Mouse (Mus musculus): Measurements from ENCODE around the gene Spata2. TPM values are rescaled to one million over a fixed set of nuclear protein-coding genes. Genes with fewer than 3 reads are reported as not detected.

Gene Spata2
- total and polyA plus RNA-seq, 2 experiments from 2014 or later = 27.6 to 39.2 TPM

DNA sequence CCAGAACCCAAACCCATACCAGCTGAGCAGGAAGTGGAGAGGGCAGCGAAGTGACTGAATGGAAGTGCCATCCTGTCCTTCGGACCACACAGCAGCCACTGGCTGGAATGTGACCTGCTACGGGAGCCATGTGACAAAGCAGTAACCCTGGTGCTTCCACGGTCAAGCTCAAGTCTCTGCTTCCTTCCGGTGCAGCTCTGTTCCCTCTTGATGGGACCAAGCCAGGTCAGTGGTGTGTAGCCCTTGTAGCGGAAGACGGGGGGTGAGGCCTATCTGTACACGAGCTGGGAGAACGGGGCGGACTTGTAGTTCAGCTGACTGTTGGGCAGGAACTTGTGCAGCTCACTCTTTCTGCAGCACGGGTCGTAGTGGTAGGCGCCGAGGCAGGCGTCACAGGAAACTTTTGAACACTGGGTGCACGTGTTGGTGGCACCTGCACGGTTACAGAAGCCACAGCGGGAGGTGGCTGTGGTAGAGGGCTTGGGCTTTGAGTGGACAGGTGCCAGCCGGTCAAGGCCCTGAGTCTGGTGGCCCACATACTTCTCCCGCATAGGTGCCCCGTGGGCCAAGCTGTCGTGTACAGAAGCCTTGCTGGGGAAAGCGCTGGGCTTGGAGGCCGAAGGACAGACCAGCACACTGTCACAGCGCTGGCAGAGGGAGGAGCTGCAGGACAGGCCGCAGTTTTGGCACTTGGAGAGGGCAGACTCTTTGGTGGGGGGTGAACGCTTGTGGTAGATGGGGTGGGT lies 9.4 kb downstream of the Spata2 start:
- TF ChIP-seq CTCF (IDR thresholded peaks at IDR 0.05) = no peak

DNA sequence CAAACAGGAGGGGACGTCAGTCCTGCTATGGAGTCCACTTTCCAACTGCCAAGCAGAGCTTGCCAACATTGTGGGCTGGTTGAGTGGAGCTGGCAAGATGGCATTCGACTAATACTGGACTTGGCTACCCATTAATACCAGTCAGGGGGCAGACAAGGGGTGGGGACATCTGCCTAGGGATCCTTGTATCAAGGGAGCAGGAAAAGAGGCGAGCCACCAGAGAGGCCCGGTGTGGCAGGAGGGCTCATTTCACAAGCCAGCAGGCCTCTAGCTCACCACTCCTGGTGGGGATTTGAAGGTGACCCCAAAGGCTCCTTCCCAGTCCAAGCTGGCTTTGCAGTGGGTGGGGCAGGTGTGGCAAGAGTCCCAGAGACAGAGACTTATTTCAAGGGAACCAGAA lies 10.0 kb downstream of the Spata2 start:
- no peaks in the 10 kb centered on the region for H3K4me1 ChIP-seq (ENCODE audit: insufficient read depth, low read length)
- H3K36me3 ChIP-seq (ENCODE audit: insufficient read depth, low read length) = peaks cover 28% of the 10 kb centered on the region
- H3K27ac ChIP-seq (ENCODE audit: low read depth, low read length) = no peak overlapping the region
- no peaks in the 10 kb centered on the region for H3K9me3 ChIP-seq (ENCODE audit: low read length)
- no peak overlapping the region for H3K9ac ChIP-seq (replicated peaks; ENCODE audit: low read length, poor library complexity, severe bottlenecking)
- no peak for TF ChIP-seq CTCF (IDR thresholded peaks at IDR 0.05)
- ATAC-seq (ENCODE audit: low FRiP score) = no peak
- no peak overlapping the region for H3K4me3 ChIP-seq (ENCODE audit: low read depth, low read length)
- no peaks in the 10 kb centered on the region for H3K27me3 ChIP-seq (ENCODE audit: insufficient read depth, low read length)
- H3K4me2 ChIP-seq (ENCODE audit: low read depth, low read length, poor library complexity, severe bottlenecking) = no peak overlapping the region
- WGBS = 83% methylated on average over 4 of the region's 4 CpGs
- peak; percentile 45 for DNase-seq (ENCODE audit: low spot score)

More for the DNA sequence above, 9.4 kb downstream of the Spata2 start:
- DNase-seq (ENCODE audit: low spot score) (no peak), ATAC-seq (ENCODE audit: low FRiP score) (no peak)
- Histone ChIP-seq H3K27me3 (ENCODE audit: insufficient read depth, low read length) (no peaks in the 10 kb centered on the region), H3K4me3 (ENCODE audit: low read depth, low read length) (no peak overlapping the region), H3K27ac (ENCODE audit: low read depth, low read length) (no peak overlapping the region), H3K9me3 (ENCODE audit: low read length) (no peaks in the 10 kb centered on the region), H3K4me1 (ENCODE audit: insufficient read depth, low read length) (no peaks in the 10 kb centered on the region), H3K9ac (replicated peaks; ENCODE audit: low read length, poor library complexity, severe bottlenecking) (no peak overlapping the region), H3K4me2 (ENCODE audit: low read depth, low read length, poor library complexity, severe bottlenecking) (no peak overlapping the region), H3K36me3 (ENCODE audit: insufficient read depth, low read length) (peaks cover 29% of the 10 kb centered on the region)
- 96% methylated on average over 27 of the region's 27 CpGs for WGBS

DNA sequence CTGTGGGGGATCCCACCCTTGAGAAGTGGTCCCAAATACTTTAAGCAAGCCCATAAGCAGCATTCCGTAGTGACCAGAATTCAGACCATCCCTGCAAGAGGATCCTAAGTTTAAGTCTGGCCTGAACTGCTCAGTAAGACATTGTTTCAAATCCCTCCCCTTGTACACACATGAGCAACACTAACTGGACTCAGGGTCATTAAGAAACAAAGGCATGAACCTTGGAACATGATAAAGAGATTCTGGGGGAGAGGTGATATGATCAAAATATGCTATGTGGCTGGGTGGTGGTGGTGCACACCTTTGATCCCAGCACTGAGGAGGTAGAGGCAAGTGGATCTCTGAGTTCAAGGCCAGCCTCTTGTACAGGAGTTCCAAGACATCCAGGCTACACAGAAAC lies 13.2 kb downstream of the Spata2 start:
- Histone ChIP-seq H3K4me2 (ENCODE audit: low read depth, low read length, poor library complexity, severe bottlenecking) (no peak overlapping the region), H3K4me1 (ENCODE audit: insufficient read depth, low read length) (peaks cover 2% of the 10 kb centered on the region; the same call in 1 of the 2 replicates), H3K27me3 (ENCODE audit: insufficient read depth, low read length) (no peaks in the 10 kb centered on the region), H3K9me3 (ENCODE audit: low read length) (no peaks in the 10 kb centered on the region), H3K4me3 (ENCODE audit: low read depth, low read length) (no peak overlapping the region), H3K9ac (replicated peaks; ENCODE audit: low read length, poor library complexity, severe bottlenecking) (no peak overlapping the region), H3K36me3 (ENCODE audit: insufficient read depth, low read length) (peaks cover 29% of the 10 kb centered on the region), H3K27ac (ENCODE audit: low read depth, low read length) (no peak overlapping the region)
- no peak for TF ChIP-seq CTCF (IDR thresholded peaks at IDR 0.05)
- WGBS = 88% methylated on average over 1 of the region's 1 CpGs
- DNase-seq (ENCODE audit: low spot score) (no peak), ATAC-seq (ENCODE audit: low FRiP score) (no peak)

DNA sequence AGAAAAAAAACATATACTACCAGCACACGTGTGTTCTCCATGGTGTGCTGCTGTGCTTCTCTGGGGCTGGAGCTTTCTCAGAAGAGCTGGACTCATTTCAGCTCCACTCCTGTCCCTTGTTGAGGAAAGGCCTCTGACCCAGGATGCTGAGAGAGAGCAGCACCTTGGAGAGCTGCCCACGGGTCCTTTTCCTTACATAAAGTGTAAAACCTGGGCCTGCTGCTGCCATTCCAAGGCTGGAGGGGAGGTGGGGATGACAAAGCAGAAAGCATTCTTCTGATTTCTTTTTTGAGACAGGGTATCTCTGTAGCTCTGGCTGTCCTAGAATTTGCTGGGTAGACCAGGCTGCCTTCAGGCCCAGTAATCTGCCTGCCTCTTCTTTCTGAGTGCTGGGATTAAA lies 14.6 kb downstream of the Spata2 start:
- H3K4me1 ChIP-seq (ENCODE audit: insufficient read depth, low read length) = peaks cover 2% of the 10 kb centered on the region; the same call in 1 of the 2 replicates
- no peaks in the 10 kb centered on the region for H3K27me3 ChIP-seq (ENCODE audit: insufficient read depth, low read length)
- no peak for DNase-seq (ENCODE audit: low spot score)
- TF ChIP-seq CTCF (IDR thresholded peaks at IDR 0.05) = no peak
- no peak overlapping the region for H3K9ac ChIP-seq (replicated peaks; ENCODE audit: low read length, poor library complexity, severe bottlenecking)
- H3K4me3 ChIP-seq (ENCODE audit: low read depth, low read length) = no peak overlapping the region
- no peak overlapping the region for H3K27ac ChIP-seq (ENCODE audit: low read depth, low read length)
- no peak for ATAC-seq (ENCODE audit: low FRiP score)
- H3K9me3 ChIP-seq (ENCODE audit: low read length) = no peaks in the 10 kb centered on the region
- H3K4me2 ChIP-seq (ENCODE audit: low read depth, low read length, poor library complexity, severe bottlenecking) = no peak overlapping the region
- peaks cover 30% of the 10 kb centered on the region for H3K36me3 ChIP-seq (ENCODE audit: insufficient read depth, low read length)
- WGBS = 50% methylated on average over 2 of the region's 2 CpGs

DNA sequence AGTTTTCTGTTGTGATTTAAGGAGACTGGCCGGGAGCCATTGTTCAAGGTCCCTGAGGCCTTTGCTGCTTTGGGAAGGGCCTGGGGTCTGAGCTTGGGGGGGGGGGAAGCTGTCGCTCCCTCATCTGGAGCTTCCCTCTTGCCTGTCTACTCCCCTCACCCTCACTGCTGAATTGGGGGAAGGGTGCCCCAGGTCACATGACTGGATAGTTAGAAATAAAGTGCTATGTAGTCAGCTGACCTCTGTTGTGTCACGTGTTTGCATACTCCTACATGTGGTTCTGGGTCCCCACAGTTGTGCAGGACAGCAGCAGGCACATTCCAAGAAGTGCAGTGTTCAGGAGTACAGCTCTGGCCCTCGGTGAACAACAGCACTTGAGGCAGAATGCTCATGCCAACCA lies 15.9 kb downstream of the Spata2 start:
- H3K9ac ChIP-seq (replicated peaks; ENCODE audit: low read length, poor library complexity, severe bottlenecking) = no peak overlapping the region
- DNase-seq (ENCODE audit: low spot score) = peak; percentile 7
- H3K4me3 ChIP-seq (ENCODE audit: low read depth, low read length) = no peak overlapping the region
- H3K27ac ChIP-seq (ENCODE audit: low read depth, low read length) = peak overlapping the region; percentile 74
- H3K27me3 ChIP-seq (ENCODE audit: insufficient read depth, low read length) = no peaks in the 10 kb centered on the region
- no peaks in the 10 kb centered on the region for H3K9me3 ChIP-seq (ENCODE audit: low read length)
- no peak for TF ChIP-seq CTCF (IDR thresholded peaks at IDR 0.05)
- peaks cover 36% of the 10 kb centered on the region for H3K36me3 ChIP-seq (ENCODE audit: insufficient read depth, low read length)
- H3K4me1 ChIP-seq (ENCODE audit: insufficient read depth, low read length) = peaks cover 2% of the 10 kb centered on the region; the same call in 1 of the 2 replicates
- no peak overlapping the region for H3K4me2 ChIP-seq (ENCODE audit: low read depth, low read length, poor library complexity, severe bottlenecking)
- 60% methylated on average over 4 of the region's 4 CpGs for WGBS
- 0 out of 2 replicates have a peak, but pooled peaks have one; percentile 22 for ATAC-seq (ENCODE audit: low FRiP score)

DNA sequence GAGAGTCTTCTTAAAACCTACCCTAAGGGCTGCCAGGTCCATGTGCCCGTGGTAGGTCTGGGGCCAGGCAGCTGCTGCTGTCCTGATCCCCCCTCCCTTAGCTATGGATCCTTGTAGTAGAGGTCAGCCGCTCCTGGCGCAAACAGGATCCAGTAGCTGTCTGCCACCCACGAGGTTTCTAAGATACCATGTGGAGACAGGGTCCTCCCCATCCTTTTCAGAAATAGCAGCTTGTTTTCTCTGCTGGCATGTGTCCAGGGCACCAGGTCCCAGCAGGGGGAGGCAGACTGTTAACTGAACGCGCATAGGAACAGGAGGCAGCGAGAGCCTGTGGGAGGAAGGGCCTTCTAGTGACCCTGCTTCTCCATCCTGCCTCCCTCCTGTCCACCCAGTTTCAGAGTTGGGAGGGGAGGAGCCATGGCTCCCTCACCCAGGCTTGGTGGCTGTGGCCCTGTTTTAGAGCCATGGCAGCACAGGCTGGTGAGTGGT lies 16.4 kb downstream of the Spata2 start:
- H3K4me1 ChIP-seq (ENCODE audit: insufficient read depth, low read length) = peaks cover 2% of the 10 kb centered on the region; the same call in 1 of the 2 replicates
- no peak overlapping the region for H3K4me3 ChIP-seq (ENCODE audit: low read depth, low read length)
- peak overlapping the region; percentile 74 for H3K27ac ChIP-seq (ENCODE audit: low read depth, low read length)
- WGBS = 13% methylated on average over 7 of the region's 7 CpGs
- peaks cover 41% of the 10 kb centered on the region for H3K36me3 ChIP-seq (ENCODE audit: insufficient read depth, low read length)
- H3K4me2 ChIP-seq (ENCODE audit: low read depth, low read length, poor library complexity, severe bottlenecking) = no peak overlapping the region
- no peaks in the 10 kb centered on the region for H3K27me3 ChIP-seq (ENCODE audit: insufficient read depth, low read length)
- ATAC-seq (ENCODE audit: low FRiP score) (peak; percentile 81), DNase-seq (ENCODE audit: low spot score) (peak; percentile 93)
- TF ChIP-seq CTCF (IDR thresholded peaks at IDR 0.05) = peak; percentile 72
- H3K9ac ChIP-seq (replicated peaks; ENCODE audit: low read length, poor library complexity, severe bottlenecking) = 0 out of 2 replicates have a peak overlapping the region, but pooled peaks have one; percentile 24
- H3K9me3 ChIP-seq (ENCODE audit: low read length) = no peaks in the 10 kb centered on the region

Measured in midbrain, postnatal 0 days (tissue).